Mouse (Mus musculus): ENCODE measurements around the gene Ifit2.
"Not testable (repeated sequence)": the region's sequence is repeated elsewhere in the genome, so short reads cannot be mapped to it uniquely, and the experiment has no call there.

Gene Ifit2

DNA sequence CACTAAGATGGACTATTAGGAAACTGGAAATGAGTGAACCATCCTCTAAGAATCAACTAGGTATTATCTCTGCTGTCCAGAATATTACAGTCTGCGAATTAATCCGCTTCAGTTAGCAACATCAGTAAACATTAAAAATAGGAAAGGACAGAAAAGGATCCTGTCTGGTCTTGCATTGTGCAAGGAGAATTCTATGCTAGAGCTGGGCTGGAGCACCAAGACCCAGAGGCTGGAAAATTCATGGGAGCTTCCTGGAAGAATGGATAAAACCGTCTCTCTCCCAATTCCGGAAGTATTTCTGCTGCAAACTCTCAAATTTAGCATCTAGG, 325 bp upstream of the Ifit2 start:
- no peak for DNase-seq

GRCm38 (mm10) chr19:34551981-34552380, 1.5 kb downstream of the Ifit2 start:
- DNase-seq, result peak; percentile 78

GRCm38 (mm10) chr19:34553021-34553420, 2.5 kb downstream of the Ifit2 start:
- DNase-seq, result peak; percentile 15

- peak; percentile 23 for DNase-seq
Measured at GRCm38 (mm10) chr19:34553522-34553921, 3.0 kb downstream of the Ifit2 start.

DNA sequence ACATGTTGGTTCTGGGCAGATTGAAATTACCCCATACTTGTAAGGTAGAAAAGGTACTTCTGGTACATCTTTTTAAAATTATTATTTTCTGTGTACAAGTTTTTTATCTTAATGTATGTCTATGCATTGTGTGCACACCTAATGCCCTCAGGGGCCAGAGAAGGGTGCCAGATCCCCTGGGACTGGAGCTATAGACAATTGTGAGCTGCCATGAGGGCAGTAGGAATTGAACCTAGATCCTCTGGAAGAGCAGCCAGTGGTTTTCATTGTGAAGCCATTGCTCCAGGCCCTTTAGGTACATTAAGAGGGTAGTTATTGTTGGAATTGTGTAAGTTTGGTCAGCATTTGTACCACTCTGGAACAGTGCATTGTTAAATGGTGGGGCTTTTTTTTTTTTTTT, 3.6 kb downstream of the Ifit2 start:
- DNase-seq, result no peak

DNA sequence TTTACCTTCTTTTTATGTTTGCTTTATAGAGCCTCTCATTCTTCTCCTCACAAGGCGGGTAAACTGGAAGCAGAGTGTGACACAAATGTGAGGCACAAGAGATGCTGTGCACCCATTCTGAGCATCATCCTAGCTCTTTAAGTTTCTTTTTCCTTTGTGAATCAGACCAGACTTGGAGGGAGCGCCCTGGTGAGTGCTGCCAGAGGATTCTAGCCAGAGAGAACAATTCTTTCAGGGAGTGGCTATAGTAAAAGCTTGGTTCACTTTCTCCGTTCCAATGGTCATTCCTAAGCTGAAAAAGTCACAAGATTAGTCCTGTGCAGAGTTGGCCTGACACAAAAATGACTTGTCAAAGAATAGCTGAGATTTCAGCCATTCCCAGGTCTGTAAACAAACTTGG, 6.1 kb downstream of the Ifit2 start:
- peak; percentile 36 for DNase-seq

DNA sequence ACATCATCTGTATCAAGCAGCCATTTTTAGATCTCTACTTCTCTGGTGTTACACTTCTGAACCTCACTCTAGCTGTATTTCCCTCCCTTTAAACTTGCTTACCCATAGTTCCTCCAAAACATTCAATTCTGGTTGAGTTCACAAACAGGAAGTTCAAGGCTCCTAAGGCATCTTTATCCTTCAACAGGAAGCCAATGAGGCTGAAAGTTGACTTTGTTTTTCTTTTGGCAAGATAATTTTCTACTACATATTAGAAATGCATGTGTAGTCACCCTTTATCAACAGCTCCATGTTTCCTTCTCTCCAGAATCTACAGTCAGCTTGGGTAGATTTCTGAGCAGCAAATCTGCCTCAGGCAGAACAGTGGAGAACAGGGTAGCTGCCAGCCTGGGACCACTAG, 12.1 kb downstream of the Ifit2 start:
- DNase-seq, result no peak

DNA sequence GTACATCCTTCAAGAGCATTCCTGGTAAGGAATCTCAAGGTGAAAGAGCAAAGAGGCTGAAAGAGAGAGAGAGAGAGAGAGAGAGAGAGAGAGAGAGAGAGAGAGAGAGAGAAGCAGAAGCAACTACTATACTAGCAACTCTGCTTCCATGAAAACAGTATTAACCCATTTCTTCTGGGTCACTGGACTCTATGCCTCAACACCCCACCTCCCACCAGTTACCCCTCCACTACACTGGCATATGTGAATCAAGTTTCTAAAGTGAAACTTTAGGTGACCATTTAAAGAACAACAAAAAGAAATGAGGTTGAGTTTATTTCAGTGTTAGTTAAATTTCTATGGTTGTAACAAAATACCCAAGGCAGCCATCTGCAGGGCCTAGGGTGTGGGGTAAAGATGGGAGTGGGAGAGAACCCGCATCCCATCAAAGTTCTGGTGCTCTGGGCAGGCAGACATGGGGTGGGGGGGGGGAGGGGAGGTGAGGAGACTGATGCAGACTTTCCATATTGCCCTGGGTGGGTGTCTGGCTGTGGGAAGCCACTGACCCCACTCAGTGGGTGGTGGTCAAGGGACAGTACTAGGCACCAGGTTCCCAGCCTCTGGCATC, 15.8 kb downstream of the Ifit2 start:
- no peak for DNase-seq

GRCm38 (mm10) chr19:34568988-34569895, 18.7 kb downstream of the Ifit2 start:
- DNase-seq, result peak; percentile 76

- DNase-seq, result peak; percentile 43
Measured at GRCm38 (mm10) chr19:34569896-34570476, 19.5 kb downstream of the Ifit2 start.

GRCm38 (mm10) chr19:34571080-34571479, 20.6 kb downstream of the Ifit2 start:
- DNase-seq, result no peak

GRCm38 (mm10) chr19:34573650-34574049, 23.2 kb downstream of the Ifit2 start:
- no peak for DNase-seq

DNA sequence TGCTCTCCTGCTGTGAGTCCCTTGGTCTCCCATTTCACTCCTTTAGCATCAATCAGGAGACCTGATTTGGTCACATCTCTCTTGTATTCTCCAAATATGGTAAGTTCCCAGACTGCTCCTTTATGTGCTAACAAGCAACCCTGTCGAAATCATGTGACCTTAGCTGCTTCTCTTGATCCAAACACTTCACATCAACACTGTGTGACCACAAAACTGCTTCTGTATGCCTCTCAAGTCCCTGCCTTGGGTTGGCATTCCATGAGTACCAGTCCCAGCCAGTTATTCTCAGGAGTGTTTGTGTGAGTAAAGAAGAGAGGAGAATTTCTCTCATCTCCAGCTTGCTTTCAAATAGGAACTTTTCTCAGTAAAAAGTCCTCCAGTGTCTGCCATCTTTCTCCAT, 26.6 kb downstream of the Ifit2 start:
- DNase-seq, result no peak

- DNase-seq, result not testable (repeated sequence)
Measured at GRCm38 (mm10) chr19:34582696-34583095, 32.2 kb downstream of the Ifit2 start.

- DNase-seq, result peak; percentile 64
Measured at GRCm38 (mm10) chr19:34583126-34583766, 32.8 kb downstream of the Ifit2 start, which contains the start of gene Ifit3. Gene Ifit3, plus strand, starts transcription at chr19:34583531.

GRCm38 (mm10) chr19:34585740-34586458, 35.4 kb downstream of the Ifit2 start:
- DNase-seq, result not testable (repeated sequence)

GRCm38 (mm10) chr19:34587898-34588692, 37.6 kb downstream of the Ifit2 start:
- not testable (repeated sequence) for DNase-seq

DNA sequence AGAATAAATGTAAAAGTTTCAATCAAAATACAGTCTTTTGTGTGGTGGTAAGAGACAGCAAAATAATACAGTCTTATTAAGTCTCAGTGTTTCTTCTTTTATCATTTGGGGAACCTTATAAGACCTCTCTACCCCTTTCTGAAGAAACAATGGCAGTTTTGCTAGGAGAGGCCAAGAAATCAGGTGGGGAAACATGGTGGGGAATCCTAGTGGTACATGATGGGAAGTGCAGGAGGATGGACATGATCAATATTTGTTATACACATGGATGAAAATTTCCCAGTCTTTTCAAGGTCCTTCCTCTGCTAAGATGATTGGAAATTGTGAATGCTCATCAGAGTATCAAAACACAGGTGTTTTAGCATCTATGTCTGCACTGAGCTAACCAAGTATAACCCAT, 38.5 kb downstream of the Ifit2 start:
- DNase-seq, result no peak

DNA sequence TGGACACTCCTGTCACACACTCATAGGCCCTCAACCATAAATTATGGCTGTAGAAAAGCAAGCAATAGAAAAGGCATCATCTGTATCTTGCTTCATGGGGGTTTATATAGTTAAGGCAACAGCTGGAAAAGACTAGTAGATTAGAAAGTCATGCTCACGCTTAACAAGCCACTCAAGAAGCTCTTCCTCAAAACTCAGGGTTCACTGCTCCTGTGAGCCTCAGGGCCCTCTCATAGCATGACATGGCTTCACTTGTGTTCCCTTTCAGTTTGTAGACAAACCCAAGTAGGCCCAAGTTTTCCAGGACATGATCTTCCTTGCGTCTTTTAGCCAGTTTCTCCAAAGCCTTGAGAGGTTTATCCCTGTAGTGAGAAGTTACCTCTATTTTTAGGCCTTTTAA, 43.0 kb downstream of the Ifit2 start:
- DNase-seq, result no peak

- not testable (repeated sequence) for DNase-seq
Measured at GRCm38 (mm10) chr19:34594523-34594922, 44.0 kb downstream of the Ifit2 start.

DNA sequence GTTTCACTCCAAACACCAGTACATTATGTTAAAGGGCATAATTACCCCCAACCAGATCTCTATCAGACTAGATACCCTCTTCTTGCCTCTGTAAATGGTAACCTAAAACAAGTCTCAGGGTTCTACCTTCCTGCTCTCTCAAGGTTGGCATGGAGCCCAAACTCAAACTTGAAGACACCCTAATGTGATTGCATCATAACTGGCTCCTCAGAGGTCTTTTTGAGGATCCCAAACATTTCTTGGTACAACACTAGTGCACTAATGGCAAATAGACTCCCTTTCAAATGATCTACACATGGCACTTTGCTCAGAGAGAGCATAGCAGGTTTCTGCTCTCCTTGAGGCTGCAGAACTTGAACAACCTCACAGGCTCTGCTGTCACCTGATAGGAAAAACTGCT, 46.3 kb downstream of the Ifit2 start:
- no peak for DNase-seq

- DNase-seq, result peak; percentile 73
Measured at GRCm38 (mm10) chr19:34598341-34598740, 47.8 kb downstream of the Ifit2 start.

Data from kidney, adult 9 months (tissue).